15 mouse cellular contexts compared by ENCODE assay signal in genomic region chr8:18258287-18258961, GRCm38 (mm10).
DNase-seq lines count a peak whose midpoint lies in the region; TF ChIP-seq lines count a peak whose summit lies in the region.
"Had no signal": no experiment of that assay in that cellular context is flagged by ENCODE, and none has a peak within 500 bp of the region (broad histone marks: within the 10 kb centered on the region; RNA-seq: fewer than 3 reads in every experiment).

No protein-coding gene starts in this region.

- DNase-seq in adrenal gland, adult (ENCODE audit: inconsistent age in 2 of 2, low spot score in 1 of 2): peak; percentile 5 to 38
- DNase-seq in adrenal gland, adult 18-20 months (ENCODE audit: low spot score in 2 of 2): no peak
- peak; percentile 8 to 58 for DNase-seq in frontal cortex, adult 2 months (ENCODE audit: extremely low spot score in 1 of 2, low spot score in 1 of 2)
- DNase-seq in frontal cortex, postnatal 25 days (ENCODE audit: low spot score in 2 of 2): no peak
- peak; percentile 16 for DNase-seq in left cerebral cortex, adult 11 months (ENCODE audit: low spot score)
- DNase-seq in left cerebral cortex, adult 2 months (ENCODE audit: extremely low spot score in 1 of 2, low spot score in 2 of 2): no peak
- DNase-seq in left cerebral cortex, postnatal 14 days (ENCODE audit: low spot score in 2 of 2): peak; percentile 45 to 61
- no peak for DNase-seq in urinary bladder, postnatal 10 days (ENCODE audit: low spot score)
- DNase-seq: heart, adult 2 months; liver; spleen, adult 18-20 months; thymus, postnatal 36 days had no signal

- intact Hi-C loops in left cerebral cortex, adult 2 months (cut with DNase I): no loop called here
- intact Hi-C loops in left cerebral cortex, postnatal 14 days (cut with DNase I): no loop called here

- TF ChIP-seq CTCF in left cerebral cortex, adult 2 months (IDR thresholded peaks at IDR 0.05): no peak

- H3K4me3 ChIP-seq in left cerebral cortex, adult 2 months: no peak overlapping the region
- H3K4me3 ChIP-seq: embryonic facial prominence, embryonic 13.5 days; heart, adult 2 months; lung, embryonic 15.5 days had no signal

- H3K27ac ChIP-seq in left cerebral cortex, adult 2 months: no peak overlapping the region
- H3K27ac ChIP-seq: embryonic facial prominence, embryonic 13.5 days; heart, adult 2 months; lung, embryonic 15.5 days; stomach, postnatal 0 days had no signal

Comparison
In these comparisons a context has a peak if more than half of its experiments do, and no peak if none do; other contexts are left out.
1. DNase-seq: peak in adrenal gland, adult (2 of 2), frontal cortex, adult 2 months (2 of 2), left cerebral cortex, adult 11 months (single experiment) and left cerebral cortex, postnatal 14 days (2 of 2); none in adrenal gland, adult 18-20 months (0 of 2), frontal cortex, postnatal 25 days (0 of 2), left cerebral cortex, adult 2 months (0 of 2) and urinary bladder, postnatal 10 days (single experiment).